24 mouse cellular contexts compared by ENCODE assay signal in the genomic region with DNA sequence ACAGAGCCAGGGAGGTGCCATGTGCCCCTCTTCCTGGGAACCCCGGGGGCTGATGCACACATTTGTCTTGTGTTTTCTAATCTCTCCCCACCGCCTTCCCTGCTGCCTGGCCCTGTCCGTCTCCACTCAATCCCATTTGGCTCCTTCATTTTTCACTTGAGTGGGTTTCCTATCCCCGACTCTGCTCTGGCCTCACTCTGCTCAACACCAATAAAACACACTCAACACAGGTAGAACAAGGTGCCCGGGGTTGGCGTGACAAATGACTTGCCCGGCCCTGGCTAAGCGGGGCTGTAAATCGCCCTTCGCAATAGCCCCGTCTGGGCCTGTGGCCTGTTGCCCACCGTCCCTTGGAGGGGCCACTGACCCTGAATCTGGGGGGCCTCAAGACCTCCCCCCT.
DNase-seq lines count a peak whose midpoint lies in the region; ATAC-seq and TF ChIP-seq lines count a peak whose summit lies in the region.
"Had no signal": no experiment of that assay in that cellular context is flagged by ENCODE, and none has a peak within 500 bp of the region (broad histone marks: within the 10 kb centered on the region; RNA-seq: fewer than 3 reads in every experiment).

No protein-coding gene starts in this region.

- H3K4me3 ChIP-seq in kidney, embryonic 14.5 days (ENCODE audit: low read length), result no peak overlapping the region
- no peak overlapping the region for H3K4me3 ChIP-seq in midbrain, embryonic 13.5 days (replicated peaks)
- no peak overlapping the region for H3K4me3 ChIP-seq in midbrain, postnatal 0 days (ENCODE audit: low read depth, low read length)
- H3K4me3 ChIP-seq in limb, embryonic 11.5 days (ENCODE audit: low read depth, low read length), result no peak overlapping the region
- H3K4me3 ChIP-seq in midbrain, embryonic 16.5 days (ENCODE audit: low read depth, low read length), result no peak overlapping the region
- H3K4me3 ChIP-seq in thymus, adult 2 months (ENCODE audit: control insufficient read depth, insufficient read depth, low read length), result no peak overlapping the region
- H3K4me3 ChIP-seq: embryonic facial prominence, embryonic 15.5 days; hindbrain, embryonic 15.5 days; limb, embryonic 15.5 days; liver, embryonic 13.5 days; megakaryocyte, embryonic 14.5 days had no signal

- H3K4me1 ChIP-seq in kidney, embryonic 14.5 days (ENCODE audit: control insufficient read depth, insufficient read depth, low read length), result 0 out of 2 replicates have a peak, but pooled peaks cover 2% of the 10 kb centered on the region
- H3K4me1 ChIP-seq in midbrain, embryonic 13.5 days (replicated peaks), result peaks cover 49% of the 10 kb centered on the region
- 0 out of 2 replicates have a peak, but pooled peaks cover 2% of the 10 kb centered on the region for H3K4me1 ChIP-seq in midbrain, postnatal 0 days (ENCODE audit: insufficient read depth, low read length)
- H3K4me1 ChIP-seq in limb, embryonic 11.5 days (ENCODE audit: control insufficient read depth, insufficient read depth, low read length), result peaks cover 37% of the 10 kb centered on the region
- H3K4me1 ChIP-seq in midbrain, embryonic 16.5 days (ENCODE audit: control insufficient read depth, insufficient read depth, low read length), result peaks cover 10% of the 10 kb centered on the region; the same call in 1 of the 2 replicates
- no peaks in the 10 kb centered on the region for H3K4me1 ChIP-seq in thymus, adult 2 months (replicated peaks; ENCODE audit: control insufficient read depth, insufficient read depth, low read length)
- H3K4me1 ChIP-seq: megakaryocyte, embryonic 14.5 days had no signal

- H3K36me3 ChIP-seq in kidney, embryonic 14.5 days (ENCODE audit: control insufficient read depth, insufficient read depth, low read length), result no peaks in the 10 kb centered on the region
- H3K36me3 ChIP-seq in midbrain, embryonic 13.5 days, result no peaks in the 10 kb centered on the region
- no peaks in the 10 kb centered on the region for H3K36me3 ChIP-seq in midbrain, postnatal 0 days (ENCODE audit: insufficient read depth, low read length)
- H3K36me3 ChIP-seq in limb, embryonic 11.5 days (ENCODE audit: control insufficient read depth, insufficient read depth, low read length), result no peaks in the 10 kb centered on the region
- H3K36me3 ChIP-seq in midbrain, embryonic 16.5 days (ENCODE audit: control insufficient read depth, insufficient read depth, low read length), result no peaks in the 10 kb centered on the region
- no peaks in the 10 kb centered on the region for H3K36me3 ChIP-seq in thymus, adult 2 months (ENCODE audit: control insufficient read depth, insufficient read depth, low read length)
- H3K36me3 ChIP-seq: embryonic facial prominence, embryonic 15.5 days; hindbrain, embryonic 15.5 days; limb, embryonic 15.5 days; liver, embryonic 13.5 days had no signal

- ATAC-seq in kidney, embryonic 14.5 days (ENCODE audit: low FRiP score, low TSS enrichment), result 0 out of 2 replicates have a peak, but pooled peaks have one; percentile 30
- no peak for ATAC-seq in midbrain, embryonic 13.5 days
- ATAC-seq in midbrain, postnatal 0 days (ENCODE audit: low FRiP score), result no peak
- no peak for ATAC-seq in limb, embryonic 11.5 days (ENCODE audit: insufficient number of reproducible peaks, low FRiP score, low TSS enrichment, low read depth)
- no peak for ATAC-seq in midbrain, embryonic 16.5 days
- ATAC-seq: forebrain, embryonic 14.5 days; lung, postnatal 0 days had no signal

- H3K27me3 ChIP-seq in kidney, embryonic 14.5 days (ENCODE audit: control insufficient read depth, insufficient read depth, low read length), result no peaks in the 10 kb centered on the region
- H3K27me3 ChIP-seq in midbrain, embryonic 13.5 days, result peaks cover 9% of the 10 kb centered on the region; the same call in 1 of the 2 replicates
- H3K27me3 ChIP-seq in midbrain, postnatal 0 days (ENCODE audit: insufficient read depth, low read length), result no peaks in the 10 kb centered on the region
- no peaks in the 10 kb centered on the region for H3K27me3 ChIP-seq in limb, embryonic 11.5 days (ENCODE audit: control insufficient read depth, insufficient read depth, low read length)
- H3K27me3 ChIP-seq in midbrain, embryonic 16.5 days (ENCODE audit: control insufficient read depth, insufficient read depth, low read depth, low read length), result no peaks in the 10 kb centered on the region
- H3K27me3 ChIP-seq in thymus, adult 2 months (ENCODE audit: control insufficient read depth, insufficient read depth, low read length), result no peaks in the 10 kb centered on the region
- H3K27me3 ChIP-seq: embryonic facial prominence, embryonic 15.5 days; hindbrain, embryonic 15.5 days; limb, embryonic 15.5 days; liver, embryonic 13.5 days had no signal

- TF ChIP-seq POLR2A in thymus, adult 2 months (IDR thresholded peaks at IDR 0.05; ENCODE audit: control insufficient read depth, extremely low read depth, insufficient read depth, low read length, poor library complexity), result no peak

- no peak overlapping the region for H3K4me2 ChIP-seq in kidney, embryonic 14.5 days (replicated peaks; ENCODE audit: low read depth, low read length)
- no peak overlapping the region for H3K4me2 ChIP-seq in midbrain, embryonic 13.5 days (replicated peaks)
- no peak overlapping the region for H3K4me2 ChIP-seq in midbrain, postnatal 0 days (ENCODE audit: low read depth, low read length, poor library complexity, severe bottlenecking)
- H3K4me2 ChIP-seq in limb, embryonic 11.5 days (ENCODE audit: low read depth, severe bottlenecking), result no peak overlapping the region
- H3K4me2 ChIP-seq in midbrain, embryonic 16.5 days (ENCODE audit: low read length), result no peak overlapping the region
- H3K4me2 ChIP-seq: embryonic facial prominence, embryonic 15.5 days; hindbrain, embryonic 15.5 days; limb, embryonic 15.5 days; liver, embryonic 13.5 days had no signal

- H3K9me3 ChIP-seq in kidney, embryonic 14.5 days (ENCODE audit: control insufficient read depth, low read length), result no peaks in the 10 kb centered on the region
- no peaks in the 10 kb centered on the region for H3K9me3 ChIP-seq in midbrain, embryonic 13.5 days
- H3K9me3 ChIP-seq in midbrain, postnatal 0 days (ENCODE audit: low read length), result no peaks in the 10 kb centered on the region
- H3K9me3 ChIP-seq in limb, embryonic 11.5 days (ENCODE audit: control insufficient read depth, low read length), result no peaks in the 10 kb centered on the region
- no peaks in the 10 kb centered on the region for H3K9me3 ChIP-seq in midbrain, embryonic 16.5 days (replicated peaks; ENCODE audit: control insufficient read depth, low read length, poor library complexity, severe bottlenecking)
- H3K9me3 ChIP-seq: embryonic facial prominence, embryonic 15.5 days; hindbrain, embryonic 15.5 days; limb, embryonic 15.5 days; liver, embryonic 13.5 days; megakaryocyte, embryonic 14.5 days had no signal

- 0 out of 2 replicates have a peak overlapping the region, but pooled peaks have one; percentile 7 for H3K27ac ChIP-seq in kidney, embryonic 14.5 days (ENCODE audit: low read depth, low read length)
- H3K27ac ChIP-seq in midbrain, embryonic 13.5 days, result peak overlapping the region; percentile 40; the same call in 1 of the 2 replicates
- no peak overlapping the region for H3K27ac ChIP-seq in midbrain, postnatal 0 days (ENCODE audit: low read depth, low read length)
- peak overlapping the region; percentile 37; the same call in 1 of the 2 replicates for H3K27ac ChIP-seq in limb, embryonic 11.5 days (replicated peaks; ENCODE audit: low read depth, low read length)
- peak overlapping the region; percentile 38; the same call in 1 of the 2 replicates for H3K27ac ChIP-seq in midbrain, embryonic 16.5 days (ENCODE audit: low read length)
- H3K27ac ChIP-seq in thymus, adult 2 months (ENCODE audit: control insufficient read depth, insufficient read depth, low read length), result no peak overlapping the region
- H3K27ac ChIP-seq: embryonic facial prominence, embryonic 15.5 days; hindbrain, embryonic 15.5 days; kidney, postnatal 0 days; limb, embryonic 15.5 days; liver, embryonic 13.5 days had no signal

- no peak for DNase-seq in kidney, adult 11 months
- DNase-seq in midbrain, postnatal 0 days (ENCODE audit: low spot score), result no peak
- DNase-seq in limb, embryonic 11.5 days (ENCODE audit: low spot score), result no peak
- DNase-seq in urinary bladder, postnatal 14 days (ENCODE audit: low spot score), result no peak
- no peak for DNase-seq in thymus, adult 2 months
- DNase-seq: adrenal gland, adult 2 months; adrenal gland, postnatal 36 days; B cell, adult 2 months; cerebellum, postnatal 10 days; gastrocnemius, postnatal 14 days; heart, postnatal 14 days; liver, embryonic 13.5 days; lung, adult 18-20 months; lung, postnatal 4 days had no signal

- no peak for TF ChIP-seq CTCF in midbrain, postnatal 0 days (IDR thresholded peaks at IDR 0.05)
- no peak for TF ChIP-seq CTCF in thymus, adult 2 months (IDR thresholded peaks at IDR 0.05; ENCODE audit: borderline replicate concordance, control insufficient read depth, extremely low read depth, insufficient read depth, low read length, poor library complexity)

- WGBS in kidney, embryonic 14.5 days, result 27% methylated on average over 12 of the region's 12 CpGs
- WGBS in midbrain, embryonic 13.5 days, result 78% methylated on average over 12 of the region's 12 CpGs
- 78% methylated on average over 12 of the region's 12 CpGs for WGBS in midbrain, postnatal 0 days
- WGBS in limb, embryonic 11.5 days, result 46% methylated on average over 12 of the region's 12 CpGs
- 72% methylated on average over 12 of the region's 12 CpGs for WGBS in midbrain, embryonic 16.5 days
- WGBS in thymus, adult 2 months, result 96% methylated on average over 12 of the region's 12 CpGs

- no peak overlapping the region for H3K9ac ChIP-seq in kidney, embryonic 14.5 days (ENCODE audit: low read depth, low read length)
- H3K9ac ChIP-seq in midbrain, embryonic 13.5 days (replicated peaks), result no peak overlapping the region
- no peak overlapping the region for H3K9ac ChIP-seq in midbrain, postnatal 0 days (replicated peaks; ENCODE audit: low read length, poor library complexity, severe bottlenecking)
- no peak overlapping the region for H3K9ac ChIP-seq in limb, embryonic 11.5 days (ENCODE audit: low read length)
- H3K9ac ChIP-seq in midbrain, embryonic 16.5 days (ENCODE audit: low read depth, low read length), result no peak overlapping the region
- H3K9ac ChIP-seq: embryonic facial prominence, embryonic 15.5 days; hindbrain, embryonic 15.5 days; limb, embryonic 15.5 days; liver, embryonic 13.5 days had no signal

Comparison
In these comparisons a context has a peak if more than half of its experiments do, and no peak if none do; other contexts are left out.
1. H3K27ac ChIP-seq: peak in kidney, embryonic 14.5 days (single experiment), midbrain, embryonic 13.5 days (single experiment), limb, embryonic 11.5 days (single experiment) and midbrain, embryonic 16.5 days (single experiment); none in midbrain, postnatal 0 days (single experiment) and thymus, adult 2 months (single experiment).